Mouse (Mus musculus) embryonic facial prominence, embryonic 10.5 days (tissue): ENCODE measurements around the gene Fn1. TPM values are rescaled to one million over a fixed set of nuclear protein-coding genes. Genes with fewer than 3 reads are reported as not detected.

Experiments
- DNase-seq: peaks from one replicate; pipeline ENCODE4 v3.0.0-alpha.2; 2017; ENCODE audit warnings: low spot score
- H3K27ac ChIP-seq: fragments of 300-500 bp; sonication (generic); replicated peaks from 2 replicates; pipeline ENCODE4 v1.5.1; 2016; ENCODE audit warnings: mild to moderate bottlenecking
- H3K27me3 ChIP-seq: fragments of 300-500 bp; sonication (generic); replicated peaks from 2 replicates; pipeline ENCODE4 v1.6.1; 2016; ENCODE audit warnings: low read depth, mild to moderate bottlenecking; ENCODE audit not compliant: poor library complexity, severe bottlenecking
- H3K36me3 ChIP-seq: fragments of 300-500 bp; sonication (generic); replicated peaks from 2 replicates; pipeline ENCODE4 v1.6.1; 2016; ENCODE audit warnings: mild to moderate bottlenecking, moderate library complexity
- H3K4me1 ChIP-seq: fragments of 300-500 bp; sonication (generic); 2 replicates; pipeline ENCODE4 v1.6.1; 2016
- H3K4me3 ChIP-seq: fragments of 300-500 bp; sonication (generic); 2 replicates; pipeline ENCODE4 v1.5.1; 2016; ENCODE audit warnings: mild to moderate bottlenecking, moderate library complexity
- H3K9me3 ChIP-seq: fragments of 300-500 bp; sonication (generic); 2 replicates; pipeline ENCODE4 v1.6.1; 2016; ENCODE audit warnings: mild to moderate bottlenecking
- WGBS: fragments of 180-500 bp; shearing (Covaris S2); methylation state at CpG from one replicate; pipeline ENCODE4 v1.1.7; 2016; 5-methylcytosine and 5-hydroxymethylcytosine counted together
- polyA plus RNA-seq: library from polyadenylated mRNA; unstranded; fragments of >200 nt; fragmentation: Nextera tagmentation; extraction: Ambion mirVana; gene quantifications from 2 replicates; pipeline ENCODE4 v1.2.1, GENCODE M21; 2016

The Fn1 gene
- polyA plus RNA-seq, 1 experiment from 2014 or later = 130 TPM

GRCm38 (mm10) chr1:71614545-71615246 lies 38.3 kb downstream of the Fn1 start:
- no peaks in the 10 kb centered on the region for H3K9me3 ChIP-seq
- no peak for DNase-seq
- H3K4me1 ChIP-seq = no peaks in the 10 kb centered on the region
- peaks cover 100% of the 10 kb centered on the region for H3K36me3 ChIP-seq
- H3K27me3 ChIP-seq = peaks cover 28% of the 10 kb centered on the region
- H3K4me3 ChIP-seq = no peak overlapping the region
- WGBS = 73% methylated on average over 8 of the region's 8 CpGs
- H3K27ac ChIP-seq = no peak overlapping the region

GRCm38 (mm10) chr1:71612256-71612655 lies 40.7 kb downstream of the Fn1 start:
- H3K27me3 ChIP-seq = peaks cover 25% of the 10 kb centered on the region
- DNase-seq = no peak
- H3K4me3 ChIP-seq = no peak overlapping the region
- no peaks in the 10 kb centered on the region for H3K9me3 ChIP-seq
- 96% methylated on average over 21 of the region's 21 CpGs for WGBS
- no peaks in the 10 kb centered on the region for H3K4me1 ChIP-seq
- peaks cover 100% of the 10 kb centered on the region for H3K36me3 ChIP-seq
- no peak overlapping the region for H3K27ac ChIP-seq

- Histone ChIP-seq H3K36me3 (peaks cover 100% of the 10 kb centered on the region), H3K4me1 (no peaks in the 10 kb centered on the region), H3K4me3 (no peak overlapping the region), H3K27ac (no peak overlapping the region), H3K27me3 (peaks cover 17% of the 10 kb centered on the region), H3K9me3 (no peaks in the 10 kb centered on the region)
- 93% methylated on average over 5 of the region's 5 CpGs for WGBS
- no peak for DNase-seq
Observed at GRCm38 (mm10) chr1:71609916-71610315, 43.1 kb downstream of the Fn1 start.

GRCm38 (mm10) chr1:71609057-71609775 lies 43.8 kb downstream of the Fn1 start:
- 96% methylated on average over 37 of the region's 37 CpGs for WGBS
- peaks cover 17% of the 10 kb centered on the region for H3K27me3 ChIP-seq
- H3K9me3 ChIP-seq = no peaks in the 10 kb centered on the region
- H3K27ac ChIP-seq = no peak overlapping the region
- DNase-seq = no peak
- no peaks in the 10 kb centered on the region for H3K4me1 ChIP-seq
- no peak overlapping the region for H3K4me3 ChIP-seq
- H3K36me3 ChIP-seq = peaks cover 100% of the 10 kb centered on the region

GRCm38 (mm10) chr1:71606600-71607325 lies 46.2 kb downstream of the Fn1 start:
- H3K4me3 ChIP-seq = no peak overlapping the region
- H3K27ac ChIP-seq = no peak overlapping the region
- no peak for DNase-seq
- H3K36me3 ChIP-seq = peaks cover 100% of the 10 kb centered on the region
- no peaks in the 10 kb centered on the region for H3K9me3 ChIP-seq
- 92% methylated on average over 8 of the region's 8 CpGs for WGBS
- 0 out of 2 replicates have a peak, but pooled peaks cover under 1% of the 10 kb centered on the region for H3K27me3 ChIP-seq
- no peaks in the 10 kb centered on the region for H3K4me1 ChIP-seq

GRCm38 (mm10) chr1:71605751-71606150 lies 47.2 kb downstream of the Fn1 start:
- peaks cover 100% of the 10 kb centered on the region for H3K36me3 ChIP-seq
- WGBS = 88% methylated on average over 2 of the region's 2 CpGs

GRCm38 (mm10) chr1:71595365-71595764 lies 57.6 kb downstream of the Fn1 start:
- no peaks in the 10 kb centered on the region for H3K4me1 ChIP-seq
- no peak overlapping the region for H3K4me3 ChIP-seq
- H3K36me3 ChIP-seq = peaks cover 100% of the 10 kb centered on the region
- no peaks in the 10 kb centered on the region for H3K9me3 ChIP-seq
- no peak for DNase-seq
- no peaks in the 10 kb centered on the region for H3K27me3 ChIP-seq
- no peak overlapping the region for H3K27ac ChIP-seq
- 89% methylated on average over 4 of the region's 4 CpGs for WGBS

More at GRCm38 (mm10) chr1:71605751-71606150, 47.2 kb downstream of the Fn1 start:
- Histone ChIP-seq H3K27ac (no peak overlapping the region), H3K4me3 (no peak overlapping the region), H3K9me3 (no peaks in the 10 kb centered on the region), H3K27me3 (no peaks in the 10 kb centered on the region), H3K4me1 (no peaks in the 10 kb centered on the region)
- no peak for DNase-seq

GRCm38 (mm10) chr1:71594268-71594667 lies 58.7 kb downstream of the Fn1 start:
- DNase-seq = no peak
- WGBS = 86% methylated on average over 2 of the region's 2 CpGs
- Histone ChIP-seq H3K4me1 (no peaks in the 10 kb centered on the region), H3K27ac (no peak overlapping the region), H3K9me3 (no peaks in the 10 kb centered on the region), H3K4me3 (no peak overlapping the region), H3K27me3 (no peaks in the 10 kb centered on the region), H3K36me3 (peaks cover 100% of the 10 kb centered on the region)

- WGBS = 96% methylated on average over 9 of the region's 9 CpGs
- peaks cover 100% of the 10 kb centered on the region for H3K36me3 ChIP-seq
Observed at GRCm38 (mm10) chr1:71593184-71593583, 59.8 kb downstream of the Fn1 start.

GRCm38 (mm10) chr1:71590038-71590437 lies 63.0 kb downstream of the Fn1 start:
- Histone ChIP-seq H3K27me3 (no peaks in the 10 kb centered on the region), H3K27ac (no peak overlapping the region), H3K9me3 (no peaks in the 10 kb centered on the region), H3K4me3 (no peak overlapping the region), H3K36me3 (peaks cover 100% of the 10 kb centered on the region), H3K4me1 (no peaks in the 10 kb centered on the region)
- WGBS = 94% methylated on average over 11 of the region's 11 CpGs
- DNase-seq = no peak

More at GRCm38 (mm10) chr1:71593184-71593583, 59.8 kb downstream of the Fn1 start:
- no peaks in the 10 kb centered on the region for H3K27me3 ChIP-seq
- no peak overlapping the region for H3K4me3 ChIP-seq
- DNase-seq = no peak
- H3K27ac ChIP-seq = no peak overlapping the region
- H3K4me1 ChIP-seq = no peaks in the 10 kb centered on the region
- H3K9me3 ChIP-seq = no peaks in the 10 kb centered on the region

- Histone ChIP-seq H3K9me3 (no peaks in the 10 kb centered on the region), H3K36me3 (peaks cover 79% of the 10 kb centered on the region), H3K27ac (no peak overlapping the region), H3K4me3 (no peak overlapping the region), H3K4me1 (no peaks in the 10 kb centered on the region), H3K27me3 (no peaks in the 10 kb centered on the region)
- WGBS = 96% methylated on average over 7 of the region's 7 CpGs
- DNase-seq = no peak
Observed at GRCm38 (mm10) chr1:71586658-71587057, 66.3 kb downstream of the Fn1 start.

GRCm38 (mm10) chr1:71583900-71584299 lies 69.1 kb downstream of the Fn1 start:
- Histone ChIP-seq H3K4me3 (no peak overlapping the region), H3K27ac (no peak overlapping the region), H3K9me3 (no peaks in the 10 kb centered on the region), H3K27me3 (no peaks in the 10 kb centered on the region), H3K4me1 (no peaks in the 10 kb centered on the region), H3K36me3 (peaks cover 74% of the 10 kb centered on the region)
- no peak for DNase-seq
- 93% methylated on average over 7 of the region's 7 CpGs for WGBS
